Mouse (Mus musculus) myocyte (in vitro differentiated cells): ENCODE measurements around the gene Naxd. TPM values are rescaled to one million over a fixed set of nuclear protein-coding genes. Genes with fewer than 3 reads are reported as not detected.
"Not testable (repeated sequence)": the region's sequence is repeated elsewhere in the genome, so short reads cannot be mapped to it uniquely, and the experiment has no call there.

Experiments
- H3K27me3 ChIP-seq: one replicate; pipeline ENCODE4 v1.6.1; 2011; ENCODE audit not compliant: control insufficient read depth, insufficient read depth, insufficient read length
- H3K36me3 ChIP-seq: one replicate; pipeline ENCODE4 v1.6.1; 2011; ENCODE audit not compliant: control insufficient read depth, insufficient read depth
- H3K4me2 ChIP-seq: one replicate; pipeline ENCODE4 v1.6.1; 2011; ENCODE audit warnings: low read depth, control low read depth
- H3K4me3 ChIP-seq: one replicate; pipeline ENCODE4 v1.5.1; 2011; ENCODE audit warnings: mild to moderate bottlenecking, control low read depth, moderate library complexity
- H3K79me2 ChIP-seq: one replicate; pipeline ENCODE4 v1.6.1; 2011; ENCODE audit not compliant: control insufficient read depth, insufficient read depth
- H3ac ChIP-seq: one replicate; pipeline ENCODE4 v1.6.1; 2011; ENCODE audit not compliant: control insufficient read depth, insufficient read length
- CEBPB ChIP-seq: IDR thresholded peaks from 2 replicates; pipeline ENCODE4 v1.6.1; 2011; ENCODE audit warnings: mild to moderate bottlenecking, moderate library complexity; ENCODE audit not compliant: poor library complexity, insufficient read depth, severe bottlenecking
- E2F4 ChIP-seq: IDR thresholded peaks from one replicate; pipeline ENCODE4 v1.6.1; 2011; ENCODE audit warnings: mild to moderate bottlenecking, control low read depth, moderate library complexity; ENCODE audit not compliant: insufficient read depth
- MAX ChIP-seq: IDR thresholded peaks from one replicate; pipeline ENCODE4 v1.6.1; 2011; ENCODE audit warnings: low read depth, mild to moderate bottlenecking, control low read depth
- MYOD1 ChIP-seq, 3 experiments: IDR thresholded peaks; one replicate each; pipeline ENCODE4 v1.6.1; 2011; ENCODE audit warnings: control low read depth in 2 of 3, low read depth in 2 of 3, mild to moderate bottlenecking in 2 of 3, moderate library complexity in 1 of 3; ENCODE audit not compliant: insufficient read length in 2 of 3, control insufficient read depth in 1 of 3
- MYOG ChIP-seq, 3 experiments: IDR thresholded peaks; one replicate each; pipeline ENCODE4 v1.6.1; 2011; ENCODE audit warnings: control low read depth in 2 of 3, low read depth in 2 of 3, mild to moderate bottlenecking in 2 of 3; ENCODE audit not compliant: insufficient read length in 2 of 3, control insufficient read depth in 1 of 3, insufficient read depth in 1 of 3
- POLR2A ChIP-seq: IDR thresholded peaks from one replicate; pipeline ENCODE4 v1.6.1; 2011; ENCODE audit warnings: low read depth, mild to moderate bottlenecking, control low read depth, moderate library complexity; ENCODE audit not compliant: insufficient read length
- POLR2AphosphoS2 ChIP-seq: IDR thresholded peaks from one replicate; pipeline ENCODE4 v1.6.1; 2011; ENCODE audit warnings: low read depth, control low read depth; ENCODE audit not compliant: insufficient read length
- REST ChIP-seq: IDR thresholded peaks from one replicate; pipeline ENCODE4 v1.6.1; 2011; ENCODE audit warnings: mild to moderate bottlenecking, control low read depth, moderate library complexity; ENCODE audit not compliant: insufficient read depth, insufficient read length
- SRF ChIP-seq: IDR thresholded peaks from one replicate; pipeline ENCODE4 v1.6.1; 2011; ENCODE audit warnings: low read depth; ENCODE audit not compliant: control insufficient read depth, insufficient read length
- TCF12 ChIP-seq: IDR thresholded peaks from one replicate; pipeline ENCODE4 v1.6.1; 2011; ENCODE audit warnings: mild to moderate bottlenecking, control low read depth; ENCODE audit not compliant: poor library complexity, insufficient read depth, severe bottlenecking
- TCF3 ChIP-seq: IDR thresholded peaks from one replicate; pipeline ENCODE4 v1.6.1; 2011; ENCODE audit warnings: low read depth, control low read depth; ENCODE audit not compliant: insufficient read length
- USF1 ChIP-seq: IDR thresholded peaks from one replicate; pipeline ENCODE4 v1.6.1; 2011; ENCODE audit warnings: low read depth, mild to moderate bottlenecking, control low read depth, moderate library complexity
- polyA plus RNA-seq: library from polyadenylated mRNA; unstranded; fragments of >200 nt; fragmentation: generic; extraction: Trizol; gene quantifications from one replicate; pipeline ENCODE4 v1.2.1, GENCODE M21; 2012; ENCODE audit warnings: missing spikeins

The Naxd gene
- polyA plus RNA-seq, 1 experiment, result 89.2 TPM

DNA sequence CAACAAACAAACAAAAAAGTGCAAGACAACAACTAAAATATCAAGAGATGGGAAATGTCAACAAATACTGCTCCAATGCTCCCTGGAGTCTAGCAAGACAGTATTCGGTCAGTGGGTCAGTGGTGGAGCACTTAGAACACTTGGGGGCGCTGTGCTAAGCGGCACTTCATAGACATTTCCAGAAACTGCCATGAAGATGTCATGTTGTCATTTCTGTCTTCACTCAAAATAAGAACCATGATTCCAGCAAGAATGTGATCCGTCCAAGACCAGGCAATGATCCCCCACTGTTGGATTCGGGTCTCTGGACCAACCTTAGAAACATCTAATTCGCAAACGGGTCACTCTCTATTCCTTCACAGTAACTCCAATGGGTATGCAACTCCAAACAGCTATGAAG is 52.4 kb downstream of the Naxd start:
- H3ac ChIP-seq, result peak overlapping the region; percentile 19
- no peaks in the 10 kb centered on the region for H3K36me3 ChIP-seq
- H3K27me3 ChIP-seq, result no peaks in the 10 kb centered on the region
- no peaks in the 10 kb centered on the region for H3K79me2 ChIP-seq
- peak overlapping the region; percentile 34 for H3K4me3 ChIP-seq
- TF ChIP-seq MYOG (IDR thresholded peaks at IDR 0.05; ENCODE audit: control insufficient read depth in 1 of 3, insufficient read depth in 1 of 3, insufficient read length in 2 of 3, low read depth in 2 of 3) (no peak), CEBPB (no peak), SRF (no peak), REST (no peak), POLR2AphosphoS2 (no peak), MAX (no peak), TCF3 (no peak), POLR2A (no peak), E2F4 (no peak), TCF12 (no peak), USF1 (no peak), MYOD1 (IDR thresholded peaks at IDR 0.05; ENCODE audit: control insufficient read depth in 1 of 3, insufficient read length in 2 of 3, low read depth in 2 of 3) (no peak)
- peak overlapping the region; percentile 98 for H3K4me2 ChIP-seq

DNA sequence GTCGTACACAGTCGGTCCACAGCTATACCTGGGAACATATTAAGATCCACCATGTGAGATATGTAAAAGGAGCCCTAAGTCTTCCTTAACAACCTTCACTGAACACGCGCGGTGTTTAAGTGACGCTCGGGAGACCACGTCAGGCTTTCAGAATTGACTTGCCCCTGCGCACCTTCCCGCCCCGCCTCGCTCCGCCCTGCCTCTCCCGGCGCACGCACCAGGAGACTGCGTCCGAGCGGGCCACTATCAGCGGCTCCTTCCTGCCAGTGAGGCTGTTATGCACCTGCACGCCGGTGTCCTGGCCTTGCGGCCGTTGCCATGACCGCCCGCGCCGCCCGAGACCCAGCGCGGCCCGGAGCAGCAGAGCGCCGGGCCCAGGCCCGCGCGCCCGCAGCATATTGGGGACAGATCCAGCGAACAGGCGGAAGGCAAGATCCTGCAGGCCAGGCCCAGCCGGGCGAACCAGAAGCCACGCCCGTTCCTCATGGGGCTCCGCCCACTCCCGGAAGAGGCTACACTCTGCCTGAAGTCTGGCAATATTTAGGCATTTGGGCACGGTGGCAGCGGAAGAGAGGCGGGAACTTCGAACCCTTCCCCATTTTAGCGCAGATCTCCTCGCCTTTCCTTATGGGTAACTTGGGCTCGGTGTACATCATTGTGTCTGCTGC is 53.1 kb downstream of the Naxd start, which contains the start of gene Cars2:
Cars2 (minus strand) TSS at position 503 of the 668 bp plus-strand sequence.
- Histone ChIP-seq H3K79me2 (no peaks in the 10 kb centered on the region), H3K27me3 (no peaks in the 10 kb centered on the region), H3ac (peak within 1 kb of the TSS; percentile 19), H3K4me3 (peak within 1 kb of the TSS; percentile 34), H3K4me2 (peak within 1 kb of the TSS; percentile 98), H3K36me3 (no peaks in the 10 kb centered on the region)
- no peak for TF ChIP-seq MAX
- TF ChIP-seq TCF3, result no peak
- TF ChIP-seq MYOD1 (IDR thresholded peaks at IDR 0.05; ENCODE audit: control insufficient read depth in 1 of 3, insufficient read length in 2 of 3, low read depth in 2 of 3), result peak in 1 of 3 experiments; percentile 8
- peak; percentile 48 for TF ChIP-seq SRF
- TF ChIP-seq REST, result no peak
- TF ChIP-seq E2F4, result peak; percentile 24
- peak; percentile 66 for TF ChIP-seq POLR2A
- no peak for TF ChIP-seq USF1
- TF ChIP-seq MYOG (IDR thresholded peaks at IDR 0.05; ENCODE audit: control insufficient read depth in 1 of 3, insufficient read depth in 1 of 3, insufficient read length in 2 of 3, low read depth in 2 of 3), result no peak
- peak; percentile 15 for TF ChIP-seq POLR2AphosphoS2
- TF ChIP-seq TCF12, result no peak
- no peak for TF ChIP-seq CEBPB

- H3K4me2 ChIP-seq, H3K27me3 ChIP-seq, H3K79me2 ChIP-seq, H3K36me3 ChIP-seq, H3K4me3 ChIP-seq, H3ac ChIP-seq: not testable (repeated sequence)
Measured at GRCm38 (mm10) chr8:11551497-11551896, 54.2 kb downstream of the Naxd start.

DNA sequence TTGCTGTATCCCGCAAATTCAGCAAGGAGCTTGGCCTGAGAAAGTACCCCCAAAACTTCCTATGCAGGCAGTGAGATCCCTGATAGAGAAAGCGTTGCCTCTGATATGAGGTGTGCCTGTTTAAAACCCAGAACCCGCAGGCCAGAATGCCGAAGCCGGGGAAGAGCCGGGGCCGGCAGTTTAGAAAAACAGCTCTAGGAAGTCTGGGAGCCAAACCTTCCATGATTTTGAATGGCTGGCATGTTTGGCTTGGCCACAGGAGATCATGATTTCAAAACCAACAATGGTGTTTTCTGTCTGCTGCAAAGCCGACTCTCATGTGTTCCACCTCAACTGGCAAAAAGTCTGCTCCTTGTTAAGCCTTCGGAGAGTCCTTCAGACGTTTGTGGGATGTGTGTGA is 55.1 kb downstream of the Naxd start:
- TF ChIP-seq POLR2AphosphoS2, result no peak
- TF ChIP-seq MYOD1 (IDR thresholded peaks at IDR 0.05; ENCODE audit: control insufficient read depth in 1 of 3, insufficient read length in 2 of 3, low read depth in 2 of 3), result no peak
- TF ChIP-seq REST, result no peak
- no peak for TF ChIP-seq MYOG (IDR thresholded peaks at IDR 0.05; ENCODE audit: control insufficient read depth in 1 of 3, insufficient read depth in 1 of 3, insufficient read length in 2 of 3, low read depth in 2 of 3)
- TF ChIP-seq SRF, result no peak
- no peak for TF ChIP-seq MAX
- no peak for TF ChIP-seq E2F4
- TF ChIP-seq TCF12, result no peak
- TF ChIP-seq POLR2A, result no peak
- Histone ChIP-seq H3K27me3 (no peaks in the 10 kb centered on the region), H3K4me2 (no peak overlapping the region), H3K79me2 (peaks cover 4% of the 10 kb centered on the region), H3ac (no peak overlapping the region), H3K4me3 (no peak overlapping the region), H3K36me3 (no peaks in the 10 kb centered on the region)
